Comparison of ENCODE assay signal across 26 mouse cellular contexts in genomic region chr2:97165745-97166144, GRCm38 (mm10).
"Had no signal": no experiment of that assay in that cellular context is flagged by ENCODE, and none has a peak within 500 bp of the region (broad histone marks: within the 10 kb centered on the region; RNA-seq: fewer than 3 reads in every experiment).

No protein-coding gene starts in this region.

- H3K4me3 ChIP-seq: kidney, embryonic 15.5 days; left cerebral cortex, adult 2 months; limb, embryonic 12.5 days; limb, embryonic 15.5 days; megakaryocyte, embryonic 14.5 days; midbrain, embryonic 10.5 days; neural tube, embryonic 12.5 days; neural tube, embryonic 15.5 days had no signal

- H3K9me3 ChIP-seq: kidney, embryonic 15.5 days; limb, embryonic 12.5 days; limb, embryonic 15.5 days; megakaryocyte, embryonic 14.5 days; midbrain, embryonic 10.5 days; neural tube, embryonic 12.5 days; neural tube, embryonic 15.5 days had no signal

- H3K4me1 ChIP-seq: kidney, embryonic 15.5 days; limb, embryonic 12.5 days; limb, embryonic 15.5 days; megakaryocyte, embryonic 14.5 days; midbrain, embryonic 10.5 days; neural tube, embryonic 12.5 days; neural tube, embryonic 15.5 days had no signal

- H3K4me2 ChIP-seq: kidney, embryonic 15.5 days; limb, embryonic 12.5 days; limb, embryonic 15.5 days; liver, embryonic 11.5 days; lung, embryonic 14.5 days; neural tube, embryonic 12.5 days; neural tube, embryonic 15.5 days had no signal

- H3K27me3 ChIP-seq: kidney, embryonic 15.5 days; limb, embryonic 12.5 days; limb, embryonic 15.5 days; megakaryocyte, embryonic 14.5 days; neural tube, embryonic 12.5 days; neural tube, embryonic 15.5 days had no signal

- ATAC-seq: liver, postnatal 0 days; lung, postnatal 0 days had no signal

- H3K9ac ChIP-seq: kidney, embryonic 15.5 days; limb, embryonic 12.5 days; limb, embryonic 15.5 days; liver, embryonic 14.5 days; liver, postnatal 0 days; lung, embryonic 14.5 days; neural tube, embryonic 12.5 days; neural tube, embryonic 15.5 days had no signal

- DNase-seq: kidney, adult 8-10 months; kidney, postnatal 10 days; kidney, postnatal 36 days; layer of hippocampus, postnatal 36 days; liver, postnatal 0 days; lung, embryonic 14.5 days; lung, postnatal 36 days; midbrain, embryonic 14.5 days; right cerebral cortex, adult 18-20 months; right cerebral cortex, postnatal 14 days; right cerebral cortex, postnatal 4 days; thymus, adult 2 months; thymus, postnatal 14 days; thymus, postnatal 4 days had no signal

- H3K36me3 ChIP-seq: kidney, embryonic 15.5 days; limb, embryonic 12.5 days; limb, embryonic 15.5 days; midbrain, embryonic 10.5 days; neural tube, embryonic 12.5 days; neural tube, embryonic 15.5 days had no signal

- H3K27ac ChIP-seq: kidney, embryonic 15.5 days; left cerebral cortex, adult 2 months; limb, embryonic 12.5 days; limb, embryonic 15.5 days; liver, embryonic 14.5 days; midbrain, embryonic 10.5 days; neural tube, embryonic 12.5 days; neural tube, embryonic 15.5 days; stomach, postnatal 0 days had no signal
